Mouse (Mus musculus) heart, adult 2 months (tissue): ENCODE measurements around the gene Rnf220. TPM values are rescaled to one million over a fixed set of nuclear protein-coding genes. Genes with fewer than 3 reads are reported as not detected.

Experiments used
- DNase-seq, 2 experiments: peaks; one replicate each; pipeline ENCODE4 v3.0.0; 2021
- H3K27ac ChIP-seq: fragments of 200-600 bp; 2 replicates; pipeline ENCODE4 v1.8.1; 2022
- H3K27me3 ChIP-seq: fragments of 200-500 bp; 2 replicates; pipeline ENCODE4 v1.6.1; 2012; ENCODE audit warnings: mild to moderate bottlenecking, low read length, inconsistent platforms, mixed read lengths; ENCODE audit not compliant: control insufficient read depth, insufficient read depth
- H3K36me3 ChIP-seq: fragments of 200-500 bp; 2 replicates; pipeline ENCODE4 v1.6.1; 2012; ENCODE audit warnings: low read length, inconsistent platforms; ENCODE audit not compliant: control insufficient read depth, insufficient read depth
- H3K4me1 ChIP-seq: fragments of 200-500 bp; 2 replicates; pipeline ENCODE4 v1.6.1; 2011; ENCODE audit warnings: low read length; ENCODE audit not compliant: control insufficient read depth, insufficient read depth
- H3K4me3 ChIP-seq: fragments of 200-600 bp; 2 replicates; pipeline ENCODE4 v1.8.1; 2022
- H3K79me2 ChIP-seq: fragments of 200-500 bp; replicated peaks from 2 replicates; pipeline ENCODE4 v1.6.1; 2012; ENCODE audit warnings: mild to moderate bottlenecking, inconsistent platforms, low read length, moderate library complexity, mixed read lengths; ENCODE audit not compliant: control insufficient read depth, insufficient read depth
- H3K9ac ChIP-seq: fragments of 200-500 bp; 2 replicates; pipeline ENCODE4 v1.6.1; 2012; ENCODE audit warnings: low read depth, mild to moderate bottlenecking, control low read depth, inconsistent platforms, low read length, mixed read lengths
- CTCF ChIP-seq: fragments of 200-600 bp; IDR thresholded peaks from 2 replicates; pipeline ENCODE4 v1.8.1; 2022; ENCODE audit warnings: antibody characterized with exemption, mild to moderate bottlenecking, moderate library complexity
- EP300 ChIP-seq: fragments of 200-500 bp; IDR thresholded peaks from 2 replicates; pipeline ENCODE4 v1.6.1; 2011; ENCODE audit warnings: low read depth, low read length, control low read depth; ENCODE audit not compliant: insufficient read depth
- POLR2A ChIP-seq: fragments of 200-500 bp; IDR thresholded peaks from 2 replicates; pipeline ENCODE4 v1.6.1; 2011; ENCODE audit warnings: mild to moderate bottlenecking, low read depth, low read length, control low read depth; ENCODE audit not compliant: insufficient read depth
- WGBS: fragments of 180-500 bp; shearing (Covaris S2); methylation state at CpG from one replicate; pipeline ENCODE4 v1.1.7; 2018; 5-methylcytosine and 5-hydroxymethylcytosine counted together
- intact Hi-C: fragments of 180-260 bp; cut with DNase I; formaldehyde crosslinking; loops from one replicate; pipeline ENCODE4 v1.15.1; 2025
- polyA plus RNA-seq: library from polyadenylated mRNA; depleted of rRNA; stranded (reverse); fragments of >200 nt; gene quantifications from 2 replicates; pipeline ENCODE4 v1.2.3, GENCODE M21; 2012
- total RNA-seq, 2 experiments: library from RNA; stranded (reverse); gene quantifications; 2 replicates each; pipeline ENCODE4 v1.2.3; 2021

Rnf220 gene
- total and polyA plus RNA-seq, 3 experiments: 32.3 to 41.4 (median 33.2) TPM

GRCm38 (mm10) chr4:117284363-117284762, 212.5 kb downstream of the Rnf220 start:
- Histone ChIP-seq H3K4me1 (no peaks in the 10 kb centered on the region; the same call in 1 of the 2 replicates), H3K36me3 (0 out of 2 replicates have a peak, but pooled peaks cover 2% of the 10 kb centered on the region), H3K27me3 (no peaks in the 10 kb centered on the region), H3K9ac (no peak overlapping the region), H3K4me3 (no peak overlapping the region), H3K79me2 (no peaks in the 10 kb centered on the region), H3K27ac (no peak overlapping the region)
- DNase-seq: no peak
- WGBS: 79% methylated on average over 4 of the region's 4 CpGs
- intact Hi-C loops: no loop called here
- TF ChIP-seq EP300 (no peak), CTCF (no peak), POLR2A (no peak)

GRCm38 (mm10) chr4:117283271-117284191, 213.3 kb downstream of the Rnf220 start:
- H3K36me3 ChIP-seq: 0 out of 2 replicates have a peak, but pooled peaks cover 2% of the 10 kb centered on the region
- intact Hi-C loops: no loop called here
- no peak overlapping the region for H3K4me3 ChIP-seq
- DNase-seq: no peak
- no peaks in the 10 kb centered on the region; the same call in 1 of the 2 replicates for H3K4me1 ChIP-seq
- no peaks in the 10 kb centered on the region for H3K79me2 ChIP-seq
- H3K27me3 ChIP-seq: no peaks in the 10 kb centered on the region
- H3K9ac ChIP-seq: no peak overlapping the region
- H3K27ac ChIP-seq: no peak overlapping the region
- TF ChIP-seq POLR2A (no peak), CTCF (no peak), EP300 (no peak)
- WGBS: 65% methylated on average over 22 of the region's 22 CpGs

GRCm38 (mm10) chr4:117281090-117281845, 215.6 kb downstream of the Rnf220 start:
- no peak for DNase-seq
- H3K4me3 ChIP-seq: no peak overlapping the region
- H3K9ac ChIP-seq: no peak overlapping the region
- H3K4me1 ChIP-seq: no peaks in the 10 kb centered on the region
- WGBS: 85% methylated on average over 19 of the region's 19 CpGs
- no peaks in the 10 kb centered on the region for H3K79me2 ChIP-seq
- H3K27ac ChIP-seq: no peak overlapping the region
- H3K27me3 ChIP-seq: no peaks in the 10 kb centered on the region
- TF ChIP-seq CTCF: no peak
- no peak for TF ChIP-seq POLR2A
- TF ChIP-seq EP300: no peak
- no peaks in the 10 kb centered on the region for H3K36me3 ChIP-seq
- intact Hi-C loops: no loop called here

GRCm38 (mm10) chr4:117280397-117280930, 216.4 kb downstream of the Rnf220 start:
- Histone ChIP-seq H3K79me2 (no peaks in the 10 kb centered on the region), H3K27me3 (no peaks in the 10 kb centered on the region), H3K27ac (no peak overlapping the region), H3K4me1 (no peaks in the 10 kb centered on the region), H3K36me3 (no peaks in the 10 kb centered on the region), H3K9ac (no peak overlapping the region), H3K4me3 (no peak overlapping the region)
- WGBS: 90% methylated on average over 8 of the region's 8 CpGs
- no peak for DNase-seq
- TF ChIP-seq EP300: no peak
- no peak for TF ChIP-seq CTCF
- TF ChIP-seq POLR2A: no peak
- intact Hi-C loops: no loop called here

- 64% methylated on average over 2 of the region's 2 CpGs for whole genome bisulfite sequencing
- no peak overlapping the region for H3K27ac ChIP-seq
- H3K4me3 ChIP-seq: no peak overlapping the region
- H3K27me3 ChIP-seq: no peaks in the 10 kb centered on the region
- no peak for TF ChIP-seq CTCF
- TF ChIP-seq POLR2A: no peak
- TF ChIP-seq EP300: no peak
- no peaks in the 10 kb centered on the region for H3K4me1 ChIP-seq
- DNase-seq: no peak
- H3K79me2 ChIP-seq: no peaks in the 10 kb centered on the region
- no peak overlapping the region for H3K9ac ChIP-seq
- intact Hi-C loops: loop anchor here (10.0 kb wide), 1 partner anchor 496 kb away; no protein-coding TSS in a partner anchor
- H3K36me3 ChIP-seq: no peaks in the 10 kb centered on the region
Measured at GRCm38 (mm10) chr4:117279253-117279642, 217.6 kb downstream of the Rnf220 start.
